Mouse (Mus musculus) neural tube, embryonic 14.5 days (tissue): Measurements from ENCODE around the gene Scrn1. TPM values are rescaled to one million over a fixed set of nuclear protein-coding genes. Genes with fewer than 3 reads are reported as not detected.

Experiments used
- ATAC-seq: fragments of 200-750 bp; cut with Nextera tagmentation; 2 replicates; pipeline ENCODE4 v1.8.0; 2017; ENCODE audit warnings: low read depth, mild to moderate bottlenecking, moderate TSS enrichment, moderate library complexity
- H3K27ac ChIP-seq: fragments of 300-500 bp; sonication (generic); 2 replicates; pipeline ENCODE4 v1.5.1; 2014; ENCODE audit warnings: low read depth, mild to moderate bottlenecking, control low read depth, low read length, moderate library complexity, mixed read lengths
- H3K27me3 ChIP-seq: fragments of 300-500 bp; sonication (generic); 2 replicates; pipeline ENCODE4 v1.6.1; 2014; ENCODE audit warnings: low read length; ENCODE audit not compliant: control insufficient read depth, insufficient read depth
- H3K36me3 ChIP-seq: fragments of 300-500 bp; sonication (generic); 2 replicates; pipeline ENCODE4 v1.6.1; 2014; ENCODE audit warnings: low read length, mixed read lengths; ENCODE audit not compliant: control insufficient read depth, insufficient read depth
- H3K4me1 ChIP-seq: fragments of 300-500 bp; sonication (generic); 2 replicates; pipeline ENCODE4 v1.6.1; 2014; ENCODE audit warnings: low read length; ENCODE audit not compliant: control insufficient read depth, insufficient read depth
- H3K4me2 ChIP-seq: fragments of 300-500 bp; sonication (generic); 2 replicates; pipeline ENCODE4 v1.6.1; 2014; ENCODE audit warnings: mild to moderate bottlenecking, low read depth, low read length, control low read depth
- H3K4me3 ChIP-seq: fragments of 300-500 bp; sonication (generic); 2 replicates; pipeline ENCODE4 v1.5.1; 2014; ENCODE audit warnings: low read depth, low read length, control low read depth, mixed read lengths
- H3K9ac ChIP-seq: fragments of 300-500 bp; sonication (generic); replicated peaks from 2 replicates; pipeline ENCODE4 v1.6.1; 2014; ENCODE audit warnings: low read depth, mild to moderate bottlenecking, control low read depth, low read length, mixed read lengths
- H3K9me3 ChIP-seq: fragments of 300-500 bp; sonication (generic); 2 replicates; pipeline ENCODE4 v1.6.1; 2016; ENCODE audit warnings: low read length; ENCODE audit not compliant: control insufficient read depth
- WGBS: fragments of 180-500 bp; shearing (Covaris S2); extraction: QIAGEN DNeasy Blood & Tissue Kit; methylation state at CpG from one replicate; pipeline ENCODE4 v1.1.7; 2014; 5-methylcytosine and 5-hydroxymethylcytosine counted together
- polyA plus RNA-seq: library from polyadenylated mRNA; unstranded; fragments of >200 nt; fragmentation: Nextera tagmentation; extraction: Ambion mirVana; gene quantifications from 2 replicates; pipeline ENCODE4 v1.2.1, GENCODE M21; 2014

Gene Scrn1
- polyA plus RNA-seq, result 109 and 110 TPM in 2 replicates

- ATAC-seq, result peak; percentile 86
- H3K4me1 ChIP-seq, result peaks cover 18% of the 10 kb centered on the region
These were observed at the start of gene Scrn1 for GRCm38 (mm10) chr6:54565665-54566545. Gene Scrn1, minus strand, starts transcription at chr6:54566489.

GRCm38 (mm10) chr6:54606241-54606640 lies 40.0 kb upstream of the Scrn1 start:
- no peaks in the 10 kb centered on the region for H3K36me3 ChIP-seq
- no peak overlapping the region for H3K9ac ChIP-seq
- H3K9me3 ChIP-seq, result no peaks in the 10 kb centered on the region
- no peak overlapping the region for H3K27ac ChIP-seq
- H3K4me3 ChIP-seq, result no peak overlapping the region
- no peak for ATAC-seq
- H3K4me2 ChIP-seq, result no peak overlapping the region
- 45% methylated on average over 4 of the region's 4 CpGs for WGBS
- H3K4me1 ChIP-seq, result no peaks in the 10 kb centered on the region
- no peaks in the 10 kb centered on the region for H3K27me3 ChIP-seq

More at GRCm38 (mm10) chr6:54565665-54566545, at the start of gene Scrn1:
- H3K27ac ChIP-seq, result peak within 1 kb of the TSS; percentile 88
- H3K9me3 ChIP-seq, result no peaks in the 10 kb centered on the region
- WGBS, result under 1% methylated on average over 60 of the region's 60 CpGs
- H3K4me2 ChIP-seq, result peak within 1 kb of the TSS; percentile 80
- H3K9ac ChIP-seq, result peak within 1 kb of the TSS; percentile 63
- no peaks in the 10 kb centered on the region for H3K36me3 ChIP-seq
- peak within 1 kb of the TSS; percentile 62 for H3K4me3 ChIP-seq
- no peaks in the 10 kb centered on the region for H3K27me3 ChIP-seq

- Histone ChIP-seq H3K4me2 (no peak overlapping the region), H3K4me3 (no peak overlapping the region), H3K9me3 (no peaks in the 10 kb centered on the region), H3K27me3 (no peaks in the 10 kb centered on the region), H3K36me3 (no peaks in the 10 kb centered on the region), H3K27ac (no peak overlapping the region), H3K4me1 (no peaks in the 10 kb centered on the region), H3K9ac (no peak overlapping the region)
- no peak for ATAC-seq
- 100% methylated on average over 1 of the region's 1 CpGs for WGBS
These were observed 37.9 kb upstream of the Scrn1 start for GRCm38 (mm10) chr6:54604001-54604715.

DNA sequence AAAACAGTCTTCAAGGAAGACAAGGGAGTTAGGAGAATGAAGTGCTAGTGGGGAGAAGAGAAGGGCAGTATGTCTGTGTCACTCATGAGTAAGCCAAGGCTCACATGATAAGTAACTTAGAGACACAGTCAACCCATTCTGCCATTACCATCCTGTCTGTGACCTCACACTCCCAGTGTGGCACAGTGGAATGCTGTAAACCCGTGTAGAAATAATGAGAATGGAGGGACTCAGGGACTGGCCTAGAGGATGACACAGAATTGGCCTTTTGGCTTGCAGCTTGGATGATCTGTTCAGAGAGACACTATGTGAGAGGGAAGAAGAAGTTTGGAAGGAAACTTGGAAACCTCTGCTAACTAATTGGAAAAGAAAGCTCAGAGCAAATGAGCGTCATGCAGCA lies 36.6 kb upstream of the Scrn1 start:
- no peaks in the 10 kb centered on the region for H3K36me3 ChIP-seq
- H3K27ac ChIP-seq, result no peak overlapping the region
- no peak overlapping the region for H3K9ac ChIP-seq
- no peaks in the 10 kb centered on the region for H3K9me3 ChIP-seq
- no peak for ATAC-seq
- 82% methylated on average over 2 of the region's 2 CpGs for WGBS
- no peak overlapping the region for H3K4me2 ChIP-seq
- H3K4me1 ChIP-seq, result no peaks in the 10 kb centered on the region
- no peak overlapping the region for H3K4me3 ChIP-seq
- no peaks in the 10 kb centered on the region for H3K27me3 ChIP-seq

GRCm38 (mm10) chr6:54600681-54601347 lies 34.5 kb upstream of the Scrn1 start:
- H3K9ac ChIP-seq, result no peak overlapping the region

DNA sequence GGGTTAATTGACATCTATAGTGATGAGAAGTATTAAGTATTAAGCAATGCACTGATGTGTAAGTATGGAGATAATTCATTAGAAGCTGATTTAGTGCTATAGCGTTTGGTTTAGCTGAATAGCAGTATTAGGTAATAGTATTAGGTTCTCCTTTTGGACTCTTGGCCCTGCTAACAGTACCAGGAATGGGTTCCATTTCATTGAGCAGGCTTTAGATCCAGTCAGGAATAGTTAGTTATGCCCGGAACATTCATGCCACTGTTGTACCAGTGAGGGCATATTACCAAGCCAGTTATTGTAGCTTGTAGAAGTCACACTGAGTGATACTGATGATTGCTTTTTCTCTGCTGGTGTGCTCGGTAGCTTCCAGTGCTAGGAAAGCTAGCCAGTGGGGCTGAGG lies 31.4 kb upstream of the Scrn1 start:
- Histone ChIP-seq H3K9me3 (no peaks in the 10 kb centered on the region), H3K36me3 (no peaks in the 10 kb centered on the region), H3K4me2 (no peak overlapping the region), H3K27ac (no peak overlapping the region), H3K4me3 (no peak overlapping the region), H3K4me1 (peaks cover 13% of the 10 kb centered on the region), H3K9ac (no peak overlapping the region), H3K27me3 (peaks cover 2% of the 10 kb centered on the region; the same call in 1 of the 2 replicates)
- ATAC-seq, result no peak
- 88% methylated on average over 3 of the region's 3 CpGs for WGBS

More at GRCm38 (mm10) chr6:54600681-54601347, 34.5 kb upstream of the Scrn1 start:
- Histone ChIP-seq H3K9me3 (no peaks in the 10 kb centered on the region), H3K27ac (no peak overlapping the region), H3K4me3 (no peak overlapping the region), H3K36me3 (no peaks in the 10 kb centered on the region), H3K4me1 (peaks cover 10% of the 10 kb centered on the region), H3K4me2 (no peak overlapping the region), H3K27me3 (no peaks in the 10 kb centered on the region)
- 79% methylated on average over 5 of the region's 5 CpGs for whole genome bisulfite sequencing
- no peak for ATAC-seq

DNA sequence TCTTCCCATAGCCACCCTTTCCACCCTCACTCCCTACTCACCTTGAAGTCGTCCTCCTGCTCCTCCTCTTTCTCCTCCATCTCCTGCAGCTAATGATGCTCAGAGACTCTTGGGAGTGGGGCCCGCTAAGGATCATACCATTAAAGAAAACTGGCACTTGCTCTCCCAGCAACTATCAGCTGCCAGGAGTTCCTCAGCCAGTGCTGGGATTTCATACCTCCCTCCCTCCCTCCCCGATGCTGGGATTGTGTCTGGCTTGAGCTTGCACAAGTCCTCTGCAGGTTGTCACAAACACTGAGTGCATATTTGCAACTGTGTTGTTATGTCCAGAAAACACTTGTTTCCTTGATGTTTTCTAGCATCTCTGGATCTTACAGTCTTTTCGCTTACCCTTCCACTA lies 30.9 kb upstream of the Scrn1 start, which contains the start of gene Fkbp14:
Fkbp14 (minus strand) TSS at position 101 of the 400 bp plus-strand sequence.
- ATAC-seq, result no peak
- 74% methylated on average over 4 of the region's 4 CpGs for WGBS
- H3K9ac ChIP-seq, result no peak within 1 kb of the TSS
- no peaks in the 10 kb centered on the region for H3K36me3 ChIP-seq
- H3K4me2 ChIP-seq, result peak within 1 kb of the TSS; percentile 62
- H3K4me1 ChIP-seq, result peaks cover 13% of the 10 kb centered on the region
- H3K27me3 ChIP-seq, result peaks cover 2% of the 10 kb centered on the region; the same call in 1 of the 2 replicates
- no peaks in the 10 kb centered on the region for H3K9me3 ChIP-seq
- no peak within 1 kb of the TSS for H3K27ac ChIP-seq
- H3K4me3 ChIP-seq, result peak within 1 kb of the TSS; percentile 98; the same call in 1 of the 2 replicates

- Histone ChIP-seq H3K4me1 (peaks cover 17% of the 10 kb centered on the region), H3K4me3 (peak overlapping the region; percentile 98), H3K27ac (peak overlapping the region; percentile 75), H3K27me3 (peaks cover 2% of the 10 kb centered on the region; the same call in 1 of the 2 replicates), H3K9me3 (no peaks in the 10 kb centered on the region), H3K4me2 (peak overlapping the region; percentile 62), H3K9ac (peak overlapping the region; percentile 86), H3K36me3 (no peaks in the 10 kb centered on the region)
- ATAC-seq, result no peak; the same call in 1 of the 2 replicates
- under 1% methylated on average over 48 of the region's 48 CpGs for WGBS
These were observed 29.1 kb upstream of the Scrn1 start for GRCm38 (mm10) chr6:54595330-54595878.
